Mouse (Mus musculus) midbrain, embryonic 16.5 days (tissue): ENCODE measurements around the gene Gorasp1. TPM values are rescaled to one million over a fixed set of nuclear protein-coding genes. Genes with fewer than 3 reads are reported as not detected.

Experiments used
- ATAC-seq: fragments of 200-750 bp; cut with Nextera tagmentation; 2 replicates; pipeline ENCODE4 v1.8.0; 2017; ENCODE audit warnings: moderate TSS enrichment
- H3K27ac ChIP-seq: fragments of 300-500 bp; sonication (generic); 2 replicates; pipeline ENCODE4 v1.5.1; 2014; ENCODE audit warnings: mild to moderate bottlenecking, low read length, mixed read lengths
- H3K27me3 ChIP-seq: fragments of 300-500 bp; sonication (generic); 2 replicates; pipeline ENCODE4 v1.6.1; 2014; ENCODE audit warnings: low read depth, low read length, mixed read lengths; ENCODE audit not compliant: control insufficient read depth, insufficient read depth
- H3K36me3 ChIP-seq: fragments of 300-500 bp; sonication (generic); 2 replicates; pipeline ENCODE4 v1.6.1; 2014; ENCODE audit warnings: mild to moderate bottlenecking, low read length, moderate library complexity, mixed read lengths; ENCODE audit not compliant: control insufficient read depth, insufficient read depth
- H3K4me1 ChIP-seq: fragments of 300-500 bp; sonication (generic); 2 replicates; pipeline ENCODE4 v1.6.1; 2014; ENCODE audit warnings: mild to moderate bottlenecking, low read length, mixed read lengths; ENCODE audit not compliant: control insufficient read depth, insufficient read depth
- H3K4me2 ChIP-seq: fragments of 300-500 bp; sonication (generic); 2 replicates; pipeline ENCODE4 v1.6.1; 2014; ENCODE audit warnings: mild to moderate bottlenecking, low read length, mixed read lengths
- H3K4me3 ChIP-seq: fragments of 300-500 bp; sonication (generic); 2 replicates; pipeline ENCODE4 v1.5.1; 2014; ENCODE audit warnings: low read depth, mild to moderate bottlenecking, low read length, moderate library complexity, mixed read lengths
- H3K9ac ChIP-seq: fragments of 300-500 bp; sonication (generic); 2 replicates; pipeline ENCODE4 v1.6.1; 2014; ENCODE audit warnings: low read depth, low read length, mixed read lengths
- H3K9me3 ChIP-seq: fragments of 300-500 bp; sonication (generic); replicated peaks from 2 replicates; pipeline ENCODE4 v1.6.1; 2014; ENCODE audit warnings: mild to moderate bottlenecking, low read length, mixed read lengths; ENCODE audit not compliant: control insufficient read depth, poor library complexity, severe bottlenecking
- WGBS: fragments of 180-500 bp; shearing (Covaris S2); extraction: QIAGEN DNeasy Blood & Tissue Kit; methylation state at CpG from one replicate; pipeline ENCODE4 v1.1.7; 2014; 5-methylcytosine and 5-hydroxymethylcytosine counted together
- polyA plus RNA-seq: library from polyadenylated mRNA; unstranded; fragments of >200 nt; fragmentation: Nextera tagmentation; extraction: Ambion mirVana; gene quantifications from 2 replicates; pipeline ENCODE4 v1.2.1, GENCODE M21; 2015

The Gorasp1 gene
- polyA plus RNA-seq, 1 experiment from 2014 or later, result 29.2 TPM

DNA sequence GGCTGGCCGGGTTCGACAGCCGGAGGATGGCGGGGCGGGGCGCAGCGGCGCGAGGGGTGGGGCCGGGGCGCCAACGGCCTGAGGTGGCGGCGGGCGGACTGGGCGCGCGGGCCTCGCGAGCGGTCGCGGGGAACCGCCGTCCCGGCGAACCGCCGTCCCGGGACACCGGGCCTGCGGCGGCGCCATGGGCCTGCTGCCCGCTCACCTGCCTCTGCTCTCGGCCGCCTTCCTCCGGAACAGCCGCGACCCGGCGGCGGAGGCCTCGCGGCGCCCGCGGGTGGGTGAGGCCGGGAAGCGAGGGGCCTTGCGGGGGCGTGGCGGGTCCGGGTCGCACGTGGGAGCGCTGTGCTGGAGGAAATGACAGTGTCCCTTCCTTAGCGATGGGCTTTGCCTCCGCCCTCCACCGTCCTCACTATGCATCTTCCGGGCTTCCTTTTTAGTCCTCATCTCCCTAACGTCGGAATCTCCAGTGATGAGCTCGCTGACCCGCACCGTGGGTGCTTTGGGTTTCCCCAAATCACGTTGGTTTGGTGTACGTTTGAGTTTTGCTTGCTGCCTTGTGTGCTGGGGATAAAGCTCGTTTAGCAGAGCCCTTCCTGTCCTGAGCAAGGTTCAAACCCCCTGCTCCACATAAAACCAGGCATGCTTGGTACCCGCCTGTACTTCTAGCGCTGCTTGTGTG lies 42.2 kb downstream of the Gorasp1 start:
- Histone ChIP-seq H3K9ac (peak overlapping the region; percentile 80), H3K4me2 (peak overlapping the region; percentile 99), H3K9me3 (no peaks in the 10 kb centered on the region), H3K4me1 (peaks cover 15% of the 10 kb centered on the region), H3K4me3 (peak overlapping the region; percentile 94), H3K27me3 (no peaks in the 10 kb centered on the region; the same call in 1 of the 2 replicates), H3K36me3 (no peaks in the 10 kb centered on the region), H3K27ac (peak overlapping the region; percentile 86)
- 1% methylated on average over 51 of the region's 71 CpGs for WGBS
- peak; percentile 77 for ATAC-seq

DNA sequence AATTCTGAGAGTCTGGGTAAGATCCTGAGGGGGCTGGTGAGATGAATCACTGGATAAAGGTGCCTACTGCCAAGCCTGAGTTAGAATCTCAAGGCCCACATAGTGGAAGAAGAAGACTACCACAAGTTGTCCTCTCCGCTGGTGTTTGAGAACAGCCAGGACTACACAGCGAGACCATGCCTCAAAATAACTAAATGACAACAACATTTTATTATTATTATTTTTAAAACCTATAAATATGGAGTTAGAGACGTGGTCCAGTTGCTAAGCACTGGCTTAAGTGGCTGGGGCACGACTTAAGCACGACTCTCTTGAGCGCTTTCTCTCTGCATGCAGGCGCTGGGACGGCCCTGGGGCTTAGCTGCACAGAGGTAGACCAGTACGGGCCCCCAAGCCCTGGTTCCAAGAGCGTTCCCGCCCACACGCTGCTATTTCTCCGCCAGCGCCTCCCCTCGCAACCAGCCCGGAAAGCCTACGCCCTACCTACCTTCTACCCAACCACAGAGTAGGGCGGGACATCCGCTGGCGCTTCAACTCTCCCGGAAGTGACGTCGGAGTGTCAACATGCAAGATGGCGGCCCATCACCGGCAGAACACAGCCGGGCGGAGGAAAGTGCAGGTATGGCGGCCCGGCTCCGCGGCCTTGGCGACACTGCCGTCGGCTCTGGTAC lies 42.9 kb downstream of the Gorasp1 start, which contains the start of gene Wdr48:
Gene Wdr48 (plus strand): TSS at position 540 of the 671 bp plus-strand sequence.
- H3K9ac ChIP-seq, result peak within 1 kb of the TSS; percentile 80
- ATAC-seq, result peak; percentile 98
- peaks cover 15% of the 10 kb centered on the region for H3K4me1 ChIP-seq
- 4% methylated on average over 34 of the region's 34 CpGs for WGBS
- no peaks in the 10 kb centered on the region for H3K36me3 ChIP-seq
- peak within 1 kb of the TSS; percentile 86 for H3K27ac ChIP-seq
- H3K4me2 ChIP-seq, result peak within 1 kb of the TSS; percentile 99
- peak within 1 kb of the TSS; percentile 94 for H3K4me3 ChIP-seq
- H3K27me3 ChIP-seq, result no peaks in the 10 kb centered on the region; the same call in 1 of the 2 replicates
- no peaks in the 10 kb centered on the region for H3K9me3 ChIP-seq

DNA sequence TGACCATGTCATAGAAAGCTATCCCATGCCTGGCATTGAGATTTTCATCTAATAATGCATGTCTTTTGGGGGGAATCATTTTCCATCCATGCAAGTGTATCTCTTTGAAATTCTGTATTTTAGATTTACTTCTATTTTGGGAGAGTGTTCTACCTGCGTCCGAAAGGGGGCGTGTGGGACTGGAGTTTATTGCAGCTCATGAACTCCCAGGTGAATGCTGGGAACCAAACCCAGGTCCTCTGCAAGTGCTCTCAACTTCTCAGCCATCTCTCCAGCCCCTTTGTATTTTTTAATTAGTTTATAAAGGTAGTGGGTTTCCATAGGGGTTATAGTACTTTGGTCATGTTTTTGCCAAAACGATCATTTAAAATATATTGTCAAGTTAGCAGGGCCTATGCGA lies 43.5 kb downstream of the Gorasp1 start:
- ATAC-seq, result no peak
- Histone ChIP-seq H3K4me2 (peak overlapping the region; percentile 75), H3K9ac (no peak overlapping the region; the same call in 1 of the 2 replicates), H3K27me3 (no peaks in the 10 kb centered on the region; the same call in 1 of the 2 replicates), H3K9me3 (no peaks in the 10 kb centered on the region), H3K4me3 (no peak overlapping the region), H3K27ac (peak overlapping the region; percentile 86; the same call in 1 of the 2 replicates), H3K36me3 (no peaks in the 10 kb centered on the region), H3K4me1 (peaks cover 19% of the 10 kb centered on the region)
- WGBS, result 91% methylated on average over 5 of the region's 5 CpGs

DNA sequence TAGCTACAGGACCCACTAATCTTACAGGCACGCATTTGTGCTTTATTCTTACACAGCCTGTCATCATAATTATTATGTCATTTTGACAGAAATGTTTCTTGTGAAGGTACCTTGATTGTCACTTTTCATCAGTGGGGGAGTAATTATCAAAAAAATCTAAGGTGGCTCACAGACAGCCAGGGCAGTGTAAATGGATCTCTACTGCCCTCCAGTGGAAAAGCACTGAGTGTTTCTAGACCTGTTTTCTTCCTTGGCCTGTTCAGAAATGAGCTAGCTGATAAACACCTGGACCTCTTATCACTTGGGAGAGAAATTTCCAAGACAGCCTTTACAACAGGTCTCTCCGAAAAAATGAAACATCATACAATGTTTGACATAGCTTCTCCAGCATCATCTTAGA lies 46.7 kb downstream of the Gorasp1 start:
- Histone ChIP-seq H3K9me3 (no peaks in the 10 kb centered on the region), H3K27ac (no peak overlapping the region), H3K4me3 (no peak overlapping the region), H3K4me2 (no peak overlapping the region), H3K9ac (no peak overlapping the region), H3K27me3 (no peaks in the 10 kb centered on the region; the same call in 1 of the 2 replicates), H3K4me1 (peaks cover 14% of the 10 kb centered on the region), H3K36me3 (no peaks in the 10 kb centered on the region)
- ATAC-seq, result no peak
- WGBS, result 37% methylated on average over 2 of the region's 2 CpGs

DNA sequence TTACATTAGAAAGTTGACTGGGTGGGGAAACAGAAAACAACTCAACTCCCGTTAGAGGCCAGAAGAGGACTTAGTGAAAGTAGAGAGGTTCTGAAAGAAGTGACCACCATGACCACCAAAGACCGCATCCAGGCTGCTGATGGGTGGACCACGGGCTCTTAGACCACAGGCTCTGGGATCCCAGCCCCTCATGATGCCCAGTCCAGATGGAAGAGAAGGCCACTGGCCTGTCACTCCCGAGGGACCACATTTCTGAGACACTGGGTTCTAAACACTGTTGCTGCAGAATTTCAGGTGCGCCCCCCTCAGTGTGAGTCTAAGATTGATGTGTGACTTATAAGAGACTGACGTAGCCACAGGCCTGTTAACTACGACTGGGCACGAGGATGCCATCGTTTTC lies 47.9 kb downstream of the Gorasp1 start:
- Histone ChIP-seq H3K4me1 (peaks cover 11% of the 10 kb centered on the region), H3K4me3 (no peak overlapping the region), H3K36me3 (no peaks in the 10 kb centered on the region), H3K4me2 (no peak overlapping the region), H3K27ac (peak overlapping the region; percentile 54), H3K27me3 (no peaks in the 10 kb centered on the region; the same call in 1 of the 2 replicates), H3K9me3 (no peaks in the 10 kb centered on the region), H3K9ac (no peak overlapping the region)
- no peak for ATAC-seq
- WGBS, result 59% methylated on average over 9 of the region's 9 CpGs

DNA sequence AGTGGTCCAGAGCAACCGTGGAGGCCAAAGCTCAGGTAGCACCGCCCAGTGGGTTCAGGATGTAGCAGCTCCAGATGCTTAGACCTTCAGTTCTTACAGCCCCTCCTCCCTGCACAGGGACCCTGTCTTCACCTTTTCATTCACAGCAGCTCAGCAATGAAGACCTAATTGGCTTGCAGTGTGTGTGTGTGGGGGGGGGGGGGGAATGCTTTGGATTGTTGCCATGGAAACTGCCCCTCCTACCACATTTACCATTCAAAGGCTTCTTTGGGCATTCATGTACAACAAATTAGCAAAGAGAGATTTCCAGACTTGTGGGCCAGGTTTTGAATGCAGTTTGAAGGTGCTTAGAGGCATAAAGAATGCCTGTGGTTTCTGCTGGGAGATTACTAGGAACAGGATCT lies 48.5 kb downstream of the Gorasp1 start:
- 7% methylated on average over 2 of the region's 2 CpGs for WGBS
- Histone ChIP-seq H3K36me3 (no peaks in the 10 kb centered on the region), H3K27me3 (no peaks in the 10 kb centered on the region; the same call in 1 of the 2 replicates), H3K9me3 (no peaks in the 10 kb centered on the region), H3K4me3 (no peak overlapping the region), H3K27ac (peak overlapping the region; percentile 54), H3K9ac (no peak overlapping the region), H3K4me1 (peaks cover 6% of the 10 kb centered on the region), H3K4me2 (no peak overlapping the region)
- ATAC-seq, result peak; percentile 70

DNA sequence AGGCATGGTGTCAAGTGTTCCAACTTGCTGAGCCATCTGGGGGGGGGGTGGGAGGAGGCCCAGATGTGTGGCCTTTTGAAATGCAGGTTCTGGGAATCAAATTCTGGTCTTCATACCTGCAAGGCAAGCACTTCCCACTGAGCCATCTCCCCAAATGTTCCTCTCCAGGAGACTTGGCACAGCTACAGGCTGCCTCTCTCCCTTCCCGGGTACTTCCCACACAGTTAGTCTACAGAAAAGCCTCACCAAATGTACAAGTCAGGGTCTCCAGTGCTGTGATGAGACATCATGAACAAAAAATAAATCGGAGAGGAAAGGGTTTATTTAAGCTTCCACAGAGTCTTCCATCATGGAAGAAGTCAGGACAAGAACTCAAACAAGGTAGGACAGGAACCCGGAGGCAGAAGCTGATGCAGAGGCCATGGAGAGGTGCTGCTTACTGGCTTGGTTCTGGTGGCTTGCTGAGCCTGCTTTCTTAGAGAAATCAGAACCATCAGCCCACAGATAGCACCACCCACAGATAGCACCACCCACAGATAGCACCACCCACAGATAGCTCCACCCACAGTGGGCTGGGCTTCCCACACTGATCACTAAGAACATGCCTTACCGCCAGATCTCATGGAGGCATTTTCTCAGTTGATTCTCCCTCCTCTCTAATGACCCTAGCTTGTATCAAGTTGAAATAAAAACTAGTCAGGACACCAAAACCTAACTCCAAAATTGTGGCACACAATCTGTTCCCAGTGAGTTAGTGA lies 50.0 kb downstream of the Gorasp1 start:
- ATAC-seq, result no peak
- Histone ChIP-seq H3K4me2 (no peak overlapping the region), H3K9me3 (no peaks in the 10 kb centered on the region), H3K27ac (no peak overlapping the region), H3K9ac (no peak overlapping the region), H3K4me1 (peaks cover 6% of the 10 kb centered on the region), H3K36me3 (no peaks in the 10 kb centered on the region), H3K4me3 (no peak overlapping the region), H3K27me3 (no peaks in the 10 kb centered on the region)
- WGBS, result 82% methylated on average over 4 of the region's 4 CpGs
